Mouse (Mus musculus) hindbrain, embryonic 13.5 days (tissue): ENCODE results near the gene Slc7a11. TPM values are rescaled to one million over a fixed set of nuclear protein-coding genes. Genes with fewer than 3 reads are reported as not detected.

ENCODE experiments used
- ATAC-seq: fragments of 200-750 bp; cut with Nextera tagmentation; 2 replicates; pipeline ENCODE4 v1.8.0; 2017; ENCODE audit warnings: moderate TSS enrichment; ENCODE audit not compliant: low FRiP score
- H3K27ac ChIP-seq: fragments of 300-500 bp; sonication (generic); 2 replicates; pipeline ENCODE4 v1.5.1; 2015; ENCODE audit warnings: inconsistent platforms, mild to moderate bottlenecking, moderate library complexity
- H3K27me3 ChIP-seq: fragments of 300-500 bp; sonication (generic); 2 replicates; pipeline ENCODE4 v1.6.1; 2015; ENCODE audit warnings: mild to moderate bottlenecking, inconsistent platforms
- H3K36me3 ChIP-seq: fragments of 300-500 bp; sonication (generic); 2 replicates; pipeline ENCODE4 v1.6.1; 2015; ENCODE audit warnings: mild to moderate bottlenecking, inconsistent platforms
- H3K4me1 ChIP-seq: fragments of 300-500 bp; sonication (generic); replicated peaks from 2 replicates; pipeline ENCODE4 v1.6.1; 2015; ENCODE audit warnings: inconsistent platforms
- H3K4me2 ChIP-seq: fragments of 300-500 bp; sonication (generic); 2 replicates; pipeline ENCODE4 v1.6.1; 2015; ENCODE audit warnings: inconsistent platforms, mild to moderate bottlenecking, moderate library complexity
- H3K4me3 ChIP-seq: fragments of 300-500 bp; sonication (generic); 2 replicates; pipeline ENCODE4 v1.5.1; 2015; ENCODE audit warnings: mild to moderate bottlenecking, inconsistent platforms
- H3K9ac ChIP-seq: fragments of 300-500 bp; sonication (generic); 2 replicates; pipeline ENCODE4 v1.6.1; 2015; ENCODE audit warnings: mild to moderate bottlenecking, inconsistent platforms
- H3K9me3 ChIP-seq: fragments of 300-500 bp; sonication (generic); 2 replicates; pipeline ENCODE4 v1.6.1; 2016; ENCODE audit warnings: inconsistent platforms
- WGBS: fragments of 180-500 bp; shearing (Covaris S2); methylation state at CpG from one replicate; pipeline ENCODE4 v1.1.7; 2015; 5-methylcytosine and 5-hydroxymethylcytosine counted together
- polyA plus RNA-seq: library from polyadenylated mRNA; unstranded; fragments of >200 nt; fragmentation: Nextera tagmentation; extraction: Ambion mirVana; gene quantifications from 2 replicates; pipeline ENCODE4 v1.2.1, GENCODE M21; 2015

The Slc7a11 gene
- polyA plus RNA-seq, 1 experiment from 2014 or later, result 3.9 TPM

GRCm38 (mm10) chr3:49856797-49857196 lies 586.6 kb downstream of the Slc7a11 start:
- H3K27ac ChIP-seq, result no peak overlapping the region
- no peak overlapping the region for H3K9ac ChIP-seq
- no peaks in the 10 kb centered on the region for H3K4me1 ChIP-seq
- no peaks in the 10 kb centered on the region for H3K9me3 ChIP-seq
- H3K27me3 ChIP-seq, result no peaks in the 10 kb centered on the region
- no peaks in the 10 kb centered on the region for H3K36me3 ChIP-seq
- 59% methylated on average over 4 of the region's 4 CpGs for WGBS
- no peak overlapping the region for H3K4me3 ChIP-seq
- ATAC-seq, result no peak
- no peak overlapping the region for H3K4me2 ChIP-seq

DNA sequence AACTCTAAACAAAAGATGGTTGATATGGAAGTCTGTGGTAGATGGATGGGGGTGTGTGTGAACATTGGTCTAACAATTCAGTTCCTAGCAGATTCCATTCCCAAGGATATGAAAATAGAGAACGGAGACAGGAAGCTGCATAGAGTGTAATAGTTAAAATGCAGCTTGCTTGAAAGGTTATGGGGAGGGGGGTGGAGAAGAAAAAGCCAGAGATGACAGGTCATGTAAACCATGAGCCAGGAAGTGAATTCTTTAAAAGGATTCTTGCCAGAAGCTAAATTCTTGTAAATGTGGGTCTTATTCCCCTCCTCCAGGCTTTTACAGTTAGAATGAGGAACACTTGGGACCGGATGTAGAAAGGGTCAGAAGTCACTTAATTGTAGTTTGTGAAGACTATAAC lies 589.1 kb downstream of the Slc7a11 start:
- Histone ChIP-seq H3K4me3 (no peak overlapping the region), H3K4me1 (no peaks in the 10 kb centered on the region), H3K27ac (no peak overlapping the region), H3K9ac (no peak overlapping the region), H3K4me2 (no peak overlapping the region), H3K36me3 (no peaks in the 10 kb centered on the region), H3K9me3 (no peaks in the 10 kb centered on the region), H3K27me3 (no peaks in the 10 kb centered on the region)
- WGBS, result 74% methylated on average over 2 of the region's 2 CpGs
- no peak for ATAC-seq

GRCm38 (mm10) chr3:49842971-49843370 lies 600.4 kb downstream of the Slc7a11 start:
- no peak for ATAC-seq
- H3K27me3 ChIP-seq, result no peaks in the 10 kb centered on the region
- H3K4me2 ChIP-seq, result no peak overlapping the region
- H3K4me3 ChIP-seq, result no peak overlapping the region
- WGBS, result 85% methylated on average over 3 of the region's 3 CpGs
- no peak overlapping the region for H3K27ac ChIP-seq
- no peaks in the 10 kb centered on the region for H3K9me3 ChIP-seq
- H3K36me3 ChIP-seq, result no peaks in the 10 kb centered on the region
- no peak overlapping the region for H3K9ac ChIP-seq
- no peaks in the 10 kb centered on the region for H3K4me1 ChIP-seq
